Mouse (Mus musculus) brain, embryonic 18.5 days (tissue): Measurements from ENCODE around the gene Olfr869.

Experiments
- DNase-seq: peaks from one replicate; pipeline ENCODE4 v3.0.0-alpha.2; 2012; ENCODE audit warnings: low read depth, low spot score

Olfr869 gene

DNA sequence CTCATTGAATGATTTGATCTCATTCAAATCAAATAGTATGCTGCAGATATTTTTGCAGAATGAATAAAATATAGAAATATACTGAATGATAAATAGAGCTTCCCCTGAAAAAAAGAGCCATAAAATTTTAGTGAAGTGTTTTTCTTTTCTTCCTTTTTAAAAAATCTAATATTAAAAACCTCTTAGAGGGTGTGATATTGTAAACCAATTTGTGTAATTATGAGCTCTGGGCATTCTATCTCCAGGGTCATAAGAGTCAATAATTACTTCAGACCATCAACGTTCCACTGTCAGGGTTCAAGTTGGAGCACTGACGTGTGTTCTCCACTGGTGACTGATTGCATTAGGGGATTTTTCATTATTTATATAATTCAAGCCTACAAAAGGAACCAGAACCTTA, at the start of gene Olfr869:
Gene Olfr869 (plus strand): TSS at position 301 of the 400 bp plus-strand sequence.
- DNase-seq: no peak

- no peak for DNase-seq
Measured at GRCm38 (mm10) chr9:20098326-20098725, 30.5 kb upstream of the Olfr869 start, which contains the start of gene Olfr868. Gene Olfr868, plus strand, starts transcription at chr9:20098626.

DNA sequence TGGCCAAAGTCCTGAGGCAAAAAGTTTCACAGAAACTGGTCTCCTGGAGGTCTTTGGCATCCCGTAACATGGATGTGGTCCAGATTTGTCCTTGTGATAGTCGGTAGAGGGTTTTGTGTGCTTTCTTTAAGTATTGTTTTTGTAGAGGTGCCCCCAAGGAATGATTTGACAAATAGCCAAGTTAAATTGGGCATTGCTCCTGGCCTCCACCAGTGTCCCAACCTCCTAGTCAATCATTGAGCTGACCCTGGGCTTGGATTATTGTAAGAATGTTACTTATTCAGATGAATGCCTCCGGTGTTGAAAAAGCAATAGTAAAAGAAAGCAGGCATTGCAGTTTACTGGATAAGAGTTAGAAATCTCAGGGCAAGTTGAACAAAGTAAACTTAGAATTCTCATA, 20.9 kb downstream of the Olfr869 start:
- no peak for DNase-seq

DNA sequence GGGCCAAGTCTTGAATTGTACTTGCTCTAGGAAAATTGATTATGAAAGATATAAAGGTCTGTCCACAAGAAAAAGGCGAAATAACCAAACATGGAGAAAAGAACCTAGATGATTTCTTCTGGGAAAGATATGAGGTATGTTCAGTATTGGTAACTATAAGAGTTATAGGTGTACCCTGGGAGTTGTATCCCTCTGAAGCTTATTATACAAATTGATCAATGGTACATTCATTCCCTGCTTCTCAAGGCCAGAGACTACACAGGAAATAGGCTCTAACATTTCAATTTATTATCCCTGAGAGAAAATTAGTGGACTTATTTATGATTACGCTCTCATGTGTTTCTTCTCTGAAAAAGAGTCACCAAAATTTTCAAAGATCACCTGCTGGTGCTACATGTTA, 45.1 kb downstream of the Olfr869 start, which contains the start of gene Olfr870:
Gene Olfr870 (minus strand): TSS at position 101 of the 400 bp plus-strand sequence.
- DNase-seq: no peak

GRCm38 (mm10) chr9:20179463-20179862, 50.7 kb downstream of the Olfr869 start:
- no peak for DNase-seq
